Mouse (Mus musculus) naive thymus-derived CD4-positive, alpha-beta T cell, adult 2 months (primary cell): ENCODE data around the gene H2al1k.
"Not testable (repeated sequence)": the region's sequence is repeated elsewhere in the genome, so short reads cannot be mapped to it uniquely, and the experiment has no call there.

Experiments
- DNase-seq: peaks from one replicate; pipeline ENCODE4 v3.0.0-alpha.2; 2011; ENCODE audit warnings: low read depth

Gene H2al1k

DNA sequence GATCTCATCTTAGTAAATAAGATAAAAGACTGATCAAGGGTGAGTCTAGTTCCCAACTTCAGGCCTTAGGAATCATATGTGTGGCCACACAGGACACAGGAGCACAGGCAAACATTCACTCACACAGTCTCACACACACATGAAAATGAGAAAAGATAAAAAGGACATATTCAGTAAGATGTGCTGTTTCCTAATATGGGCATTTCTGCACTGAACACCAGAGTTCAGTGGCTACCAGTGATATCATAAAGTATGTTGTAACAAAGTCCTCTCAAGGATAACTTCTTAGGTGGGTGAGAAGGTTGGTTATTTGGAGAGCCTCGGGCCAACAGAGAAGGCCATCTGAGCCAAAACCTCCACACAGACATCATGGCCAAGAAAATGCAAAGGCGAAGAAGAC lies at the start of gene H2al1k:
TSS of gene H2al1k (plus strand) at position 301 of the 400 bp plus-strand sequence.
- DNase-seq, result not testable (repeated sequence)

GRCm38 (mm10) chrX:9302791-9303190 lies 47.6 kb upstream of the H2al1k start:
- DNase-seq, result no peak

GRCm38 (mm10) chrX:9303455-9303854 lies 47.0 kb upstream of the H2al1k start:
- DNase-seq, result no peak

- not testable (repeated sequence) for DNase-seq
These were observed 34.0 kb upstream of the H2al1k start for GRCm38 (mm10) chrX:9316457-9316856.

GRCm38 (mm10) chrX:9327954-9328353 lies 22.5 kb upstream of the H2al1k start:
- DNase-seq, result not testable (repeated sequence)

GRCm38 (mm10) chrX:9332366-9332962 lies 18.0 kb upstream of the H2al1k start:
- not testable (repeated sequence) for DNase-seq

GRCm38 (mm10) chrX:9333035-9333434 lies 17.4 kb upstream of the H2al1k start:
- DNase-seq, result not testable (repeated sequence)

DNA sequence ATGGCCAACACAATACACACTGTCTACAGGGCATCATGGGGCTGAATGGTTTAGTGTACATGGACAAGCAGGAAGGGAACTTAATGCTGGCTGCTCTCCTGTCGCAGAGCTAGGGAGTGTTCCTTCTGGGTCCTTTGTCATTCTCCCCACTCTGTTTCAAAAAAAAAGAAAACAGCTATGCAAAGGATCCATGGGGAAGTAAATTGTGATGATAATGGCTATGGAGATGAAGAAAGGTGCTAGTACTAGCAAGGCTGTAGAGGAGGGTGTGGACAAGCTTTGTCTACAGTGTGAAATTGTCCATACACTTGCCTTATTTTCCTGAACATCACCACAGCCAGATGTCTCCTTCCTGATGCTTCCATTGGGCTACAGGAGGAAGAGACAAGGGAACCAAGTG lies 15.4 kb upstream of the H2al1k start:
- not testable (repeated sequence) for DNase-seq

DNA sequence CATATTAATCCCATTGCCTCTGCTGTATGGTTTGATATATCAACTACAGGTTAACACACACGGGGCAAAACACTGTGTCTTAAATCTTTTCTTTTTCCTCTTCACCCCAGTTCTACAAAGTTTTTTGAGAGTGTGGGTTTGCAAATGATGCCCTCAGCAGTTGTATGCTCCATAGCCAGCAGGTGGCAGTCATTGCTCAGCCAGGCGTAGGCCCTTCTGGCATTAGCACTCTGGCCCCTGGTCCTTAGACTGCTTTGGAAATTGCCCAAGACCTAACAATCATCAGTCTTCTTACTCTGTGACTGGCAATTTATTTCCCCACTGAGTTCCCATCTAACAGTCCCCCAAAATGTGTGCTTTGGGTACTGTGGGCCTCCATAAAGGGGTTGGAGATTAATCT lies 23.6 kb downstream of the H2al1k start:
- DNase-seq, result not testable (repeated sequence)

DNA sequence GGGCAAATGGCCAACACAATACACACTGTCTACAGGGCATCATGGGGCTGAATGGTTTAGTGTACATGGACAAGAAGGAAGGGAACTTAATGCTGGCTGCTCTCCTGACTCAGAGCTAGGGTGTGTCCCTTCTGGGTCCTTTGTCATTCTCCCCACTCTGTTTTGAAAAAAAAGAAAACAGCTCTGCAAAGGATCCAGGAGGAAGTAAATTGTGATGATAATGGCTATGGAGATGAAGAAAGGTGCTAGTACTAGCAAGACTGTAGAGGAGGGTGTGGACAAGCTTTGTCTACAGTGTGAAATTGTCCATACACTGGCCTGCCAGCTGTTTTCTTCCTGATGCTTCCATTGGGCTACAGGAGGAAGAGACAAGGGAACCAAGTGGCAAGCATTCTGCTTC lies 25.5 kb downstream of the H2al1k start:
- not testable (repeated sequence) for DNase-seq
